Mouse (Mus musculus): ENCODE results near the gene Perp.

- TF ChIP-seq ZNF384 (IDR thresholded peaks at IDR 0.05; ENCODE audit: low read depth, low read length) (no peak), CHD2 (IDR thresholded peaks at IDR 0.05; ENCODE audit: low read depth, low read length) (no peak)
Observed at GRCm38 (mm10) chr10:18816560-18816959, 28.3 kb upstream of the Perp start.

Data from ES-E14 (cell line).